Mouse (Mus musculus): ENCODE measurements at regions not wholly inside any gene's neighbourhood (a gene's known extent, or its start where the extent isn't known, plus 50 kb on each side); places are given as distances from the start of the nearest gene placed in this dataset.

DNA sequence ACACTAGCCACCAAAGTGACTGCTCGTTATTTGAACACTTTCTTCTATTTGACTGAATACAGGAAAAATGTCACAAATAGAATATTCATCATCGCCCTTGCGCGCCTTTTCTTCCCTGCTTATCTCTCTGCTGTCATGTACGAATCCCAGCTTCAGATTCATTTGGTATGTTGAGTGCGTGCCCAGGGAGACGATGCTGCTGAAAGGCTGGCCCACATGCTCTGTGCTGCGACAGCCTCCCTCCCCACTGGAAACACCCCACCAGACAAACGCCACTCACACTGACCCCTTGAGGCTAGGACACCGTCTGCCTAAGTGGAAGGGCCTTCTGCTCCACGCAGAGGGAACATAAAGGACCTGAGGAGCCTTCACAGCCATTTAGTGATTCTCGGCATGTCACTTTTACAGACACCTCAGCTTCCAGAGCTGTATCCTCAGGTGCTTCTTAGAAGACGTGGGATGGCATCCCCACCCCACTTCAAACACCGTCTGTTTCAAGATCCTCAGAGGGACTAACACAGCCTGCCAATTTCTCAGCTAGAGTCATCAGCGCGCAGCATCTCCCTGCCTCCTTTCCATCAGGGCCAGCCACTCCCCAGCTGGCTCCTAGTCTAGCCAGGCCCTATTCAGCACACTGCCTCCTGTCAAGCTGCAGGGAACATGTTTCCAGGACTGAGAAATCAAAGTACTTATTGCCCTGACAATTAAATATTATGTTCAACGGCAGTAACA, 396.6 kb downstream of the Bcor start:
- in situ Hi-C loops (cut with MboI, MseI), result no loop called here

- in situ Hi-C loops (cut with MboI, MseI), result no loop called here
These were observed 383.8 kb downstream of the Bcor start for GRCm38 (mm10) chrX:11776236-11776899.

DNA sequence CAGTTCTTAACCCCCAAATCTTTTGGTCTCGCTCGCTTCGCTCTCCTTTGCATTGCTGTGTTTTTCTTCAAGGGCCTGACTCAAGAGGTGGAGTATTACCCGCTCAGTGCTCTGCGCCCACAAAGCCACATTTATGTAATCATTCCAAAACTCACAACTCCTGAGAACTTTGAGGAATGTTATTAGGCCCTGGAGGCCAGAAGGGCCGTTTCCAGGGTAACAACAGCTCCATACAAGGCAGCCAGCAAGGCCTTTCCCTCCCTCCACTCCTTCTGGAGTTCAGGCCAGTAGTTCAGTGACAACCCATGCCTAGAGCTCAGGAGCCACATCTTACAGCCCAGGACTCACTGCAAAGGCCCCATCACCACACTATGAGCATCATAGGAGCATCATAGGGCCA, 365.1 kb downstream of the Bcor start:
- in situ Hi-C loops (cut with MboI, MseI), result no loop called here

DNA sequence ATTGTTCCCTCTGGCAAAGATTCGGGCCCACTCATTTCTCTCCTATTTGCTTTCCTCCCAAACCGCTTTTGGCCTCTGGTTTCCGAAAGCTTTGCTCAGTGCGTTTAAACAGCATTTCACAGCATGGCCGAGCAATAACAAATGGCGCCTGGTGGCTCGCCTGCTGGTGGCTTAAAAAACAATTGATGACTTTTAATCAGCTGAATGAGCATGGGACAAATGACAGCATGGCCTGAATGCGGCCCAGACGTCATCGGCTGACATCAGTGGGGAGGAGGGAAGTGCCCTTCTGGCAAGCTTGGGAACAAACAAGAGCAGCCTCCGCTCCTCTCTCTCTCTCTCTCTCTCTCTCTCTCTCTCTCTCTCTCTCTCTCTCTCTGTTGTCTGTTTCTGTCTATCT, 362.3 kb downstream of the Bcor start:
- in situ Hi-C loops (cut with MboI, MseI), result no loop called here

DNA sequence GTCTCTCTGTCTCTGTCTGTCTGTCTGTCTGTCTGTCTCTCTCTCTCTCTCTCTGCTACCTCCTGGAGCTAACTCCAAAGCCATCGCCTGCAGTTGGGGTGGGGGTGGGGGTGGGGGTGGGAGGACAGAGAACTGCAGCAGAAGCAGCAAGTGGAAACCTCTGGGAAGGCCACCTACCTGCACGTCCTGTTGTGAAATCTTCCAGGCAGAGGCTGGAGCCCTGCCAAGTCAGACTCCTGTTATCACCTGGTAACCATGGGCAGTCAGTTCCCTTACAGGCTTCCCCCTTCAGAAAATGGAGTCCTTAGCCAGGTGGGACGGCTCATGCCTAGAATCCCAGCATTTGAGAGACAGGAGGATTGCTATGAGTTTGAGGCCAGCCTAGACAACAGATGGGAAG, 361.8 kb downstream of the Bcor start:
- in situ Hi-C loops (cut with MboI, MseI), result no loop called here

GRCm38 (mm10) chrX:11800400-11800941, 359.7 kb downstream of the Bcor start:
- in situ Hi-C loops (cut with MboI, MseI), result loop anchor here in 1 of 2 experiments (25.0 kb wide), 1 partner anchor 1863 kb away; no protein-coding TSS in a partner anchor

DNA sequence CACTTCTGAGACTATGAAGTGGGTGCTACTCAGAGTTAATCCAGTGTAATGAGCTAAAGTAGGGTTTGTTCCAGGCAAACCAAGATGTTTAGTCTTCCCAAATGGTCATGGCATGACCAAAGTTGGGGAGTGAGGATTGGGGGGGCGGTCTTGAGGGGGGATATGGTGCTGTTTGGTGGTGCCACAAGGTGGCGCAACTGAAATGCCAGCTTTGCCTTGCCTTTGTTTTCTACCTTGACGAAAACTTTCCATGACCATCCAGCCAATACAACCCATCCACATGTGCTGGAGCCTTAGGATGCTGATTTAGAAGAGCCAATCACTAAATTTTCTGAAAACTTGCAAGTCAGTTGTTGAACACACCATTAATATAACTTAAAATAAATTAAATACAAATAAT, 358.9 kb downstream of the Bcor start:
- in situ Hi-C loops (cut with MboI, MseI), result loop anchor here in 1 of 2 experiments (25.0 kb wide), 1 partner anchor 1864 kb away; no protein-coding TSS in a partner anchor

DNA sequence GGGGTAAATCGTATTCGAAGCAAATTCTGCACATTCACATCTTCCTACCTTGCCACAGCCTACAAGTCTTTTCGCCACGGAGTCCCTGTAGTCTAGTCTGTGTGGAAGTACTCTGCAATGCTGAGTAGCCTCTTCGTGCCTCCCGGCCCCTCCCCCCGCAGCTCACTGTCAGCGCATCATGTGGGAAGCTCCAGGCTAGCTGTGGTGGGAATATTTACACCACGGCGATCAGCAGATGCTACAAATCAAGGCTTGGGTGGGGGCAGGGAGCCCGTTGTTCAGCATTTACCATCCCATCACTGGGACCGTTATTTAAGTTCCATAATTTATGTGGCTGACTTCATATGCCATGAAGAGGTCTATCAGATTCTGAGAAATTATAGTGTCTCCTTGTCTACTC, 358.5 kb downstream of the Bcor start:
- in situ Hi-C loops (cut with MboI, MseI), result loop anchor here in 1 of 2 experiments (25.0 kb wide), 1 partner anchor 1864 kb away; no protein-coding TSS in a partner anchor

DNA sequence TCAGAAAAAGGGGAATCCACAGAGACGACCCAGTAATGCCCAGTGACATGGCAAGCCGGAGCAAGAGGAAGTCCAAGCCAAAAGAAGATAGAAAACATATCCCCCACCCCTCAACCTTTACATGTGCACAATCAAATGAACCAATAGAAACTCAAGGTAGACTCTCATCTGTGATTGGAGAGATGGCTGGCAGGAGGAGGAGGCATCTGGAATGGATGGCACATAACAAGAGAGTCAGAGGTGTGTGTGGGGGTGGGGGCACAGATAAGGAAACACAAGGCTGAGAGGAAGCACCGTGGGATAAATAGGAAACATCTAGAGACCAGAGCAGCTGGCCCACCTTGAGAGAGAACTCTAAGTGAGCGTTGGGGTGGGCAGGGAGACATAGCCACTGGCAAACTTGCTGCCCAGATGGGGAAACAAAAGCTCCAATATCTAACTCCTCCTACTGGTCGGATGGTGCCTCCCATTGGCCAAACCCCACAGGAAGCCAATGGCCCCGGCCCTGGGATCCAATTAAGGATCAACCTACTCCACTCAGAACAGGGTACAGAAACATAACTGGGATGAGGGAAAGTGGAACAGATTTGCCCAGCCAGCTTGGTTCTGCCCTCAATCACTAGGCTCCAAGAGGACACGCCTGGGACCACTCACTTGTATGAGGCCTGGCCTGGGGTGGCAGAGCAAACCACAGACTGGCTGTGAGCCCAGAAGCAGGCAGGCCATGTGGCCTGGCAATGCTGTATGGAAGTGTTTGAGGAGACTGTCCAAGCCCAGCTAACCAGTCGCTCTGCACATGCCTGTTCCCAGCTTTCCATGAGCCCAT, 357.9 kb downstream of the Bcor start:
- in situ Hi-C loops (cut with MboI, MseI), result loop anchor here in 1 of 2 experiments (25.0 kb wide), 1 partner anchor 1865 kb away; no protein-coding TSS in a partner anchor

DNA sequence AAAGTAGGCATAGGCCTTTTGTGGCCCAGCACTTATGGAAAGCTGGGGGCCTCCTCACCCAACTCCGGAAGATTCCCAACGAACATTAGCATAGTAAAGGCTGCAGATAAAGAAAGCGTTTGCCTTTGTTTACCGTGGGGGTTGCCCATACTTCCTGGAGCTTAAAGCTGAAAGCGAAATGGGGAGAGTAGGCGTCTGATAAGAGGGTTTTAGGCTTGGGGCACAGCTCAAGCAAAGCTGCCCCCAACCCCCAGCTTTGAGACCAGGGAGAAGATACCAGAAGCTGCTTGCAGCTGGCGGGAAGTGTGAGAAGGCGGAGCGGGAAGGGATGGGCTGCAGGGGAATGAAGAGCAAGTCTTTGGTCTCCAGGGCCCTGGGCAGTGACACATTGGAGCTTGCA, 356.9 kb downstream of the Bcor start:
- in situ Hi-C loops (cut with MboI, MseI), result loop anchor here in 1 of 2 experiments (25.0 kb wide), 1 partner anchor 1866 kb away; no protein-coding TSS in a partner anchor

- in situ Hi-C loops (cut with MboI, MseI), result loop anchor here in 1 of 2 experiments (25.0 kb wide), 1 partner anchor 1870 kb away; no protein-coding TSS in a partner anchor
These were observed 353.3 kb downstream of the Bcor start for GRCm38 (mm10) chrX:11806896-11807252.

DNA sequence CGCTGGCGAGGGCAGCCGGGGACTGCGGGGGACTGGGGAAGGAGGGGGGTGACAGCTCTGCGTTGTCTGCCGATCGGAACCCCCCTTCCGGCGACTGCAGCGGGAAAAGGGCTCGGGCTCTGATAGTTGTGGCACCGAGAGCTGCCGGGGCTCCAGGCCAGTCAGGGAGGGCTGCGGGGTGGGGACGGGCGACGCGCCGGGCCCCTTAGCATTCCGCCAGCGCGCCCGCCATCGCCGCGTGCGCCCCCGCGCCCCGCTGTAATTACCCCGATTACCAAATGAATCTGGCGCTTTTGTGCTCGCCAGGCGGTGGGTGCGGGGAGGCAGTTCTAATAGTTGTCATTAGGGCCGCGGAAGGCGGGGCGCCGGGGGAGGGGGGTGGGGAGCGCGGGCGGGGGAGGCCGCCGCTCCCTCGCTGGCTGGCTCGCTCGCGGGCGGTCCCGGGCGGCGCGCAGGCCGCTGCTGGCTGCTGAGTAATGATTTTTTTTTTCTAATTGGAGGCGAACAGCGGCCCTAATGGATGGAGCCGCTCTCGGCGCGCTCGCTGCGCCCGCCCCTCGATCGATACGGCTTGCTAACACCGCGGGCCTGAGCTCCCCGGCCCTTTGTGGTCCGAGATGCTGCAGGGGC, 352.8 kb downstream of the Bcor start:
- in situ Hi-C loops (cut with MboI, MseI), result loop anchor here in 1 of 2 experiments (25.0 kb wide), 1 partner anchor 1870 kb away; no protein-coding TSS in a partner anchor

DNA sequence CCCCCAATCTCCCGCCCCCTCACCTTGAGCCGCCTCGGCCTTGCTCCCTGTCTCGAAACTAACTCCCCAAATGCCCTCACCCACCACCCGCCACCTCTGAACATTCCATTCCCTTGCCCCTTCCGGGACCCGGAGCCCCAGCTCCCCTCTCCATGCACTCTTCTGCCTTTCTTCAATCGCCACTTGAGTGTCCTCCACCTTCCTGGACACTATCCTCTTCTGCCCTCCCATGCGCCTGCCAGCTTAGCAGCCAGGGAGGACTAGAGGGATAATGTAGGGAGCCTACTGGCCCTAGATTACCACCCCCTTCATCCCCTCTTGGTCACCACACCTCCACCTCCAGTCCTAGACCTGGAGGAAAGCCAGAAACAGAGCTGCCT, 352.3 kb downstream of the Bcor start:
- in situ Hi-C loops (cut with MboI, MseI), result loop anchor here in 1 of 2 experiments (25.0 kb wide), 1 partner anchor 1871 kb away; no protein-coding TSS in a partner anchor

DNA sequence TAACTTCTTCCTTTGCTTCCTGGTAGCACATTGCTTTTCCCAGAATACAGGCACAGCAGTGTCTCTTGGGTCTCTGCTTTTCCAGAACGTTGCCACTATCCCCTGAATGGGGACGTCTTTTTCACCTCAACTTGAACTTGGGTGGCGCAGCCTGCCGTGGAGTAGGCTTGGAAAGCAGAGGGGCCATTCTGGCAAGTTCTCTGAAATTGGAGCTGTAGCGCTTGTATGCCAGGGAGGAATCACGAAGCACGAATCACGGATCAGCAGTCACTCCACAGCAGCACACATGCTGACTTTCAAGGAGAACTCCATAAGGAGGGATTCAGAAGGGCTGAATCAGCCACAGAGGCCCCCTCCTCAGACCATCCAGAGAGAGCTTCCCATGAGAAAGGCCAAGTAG, 351.2 kb downstream of the Bcor start:
- in situ Hi-C loops (cut with MboI, MseI), result loop anchor here in 1 of 2 experiments (25.0 kb wide), 1 partner anchor 1872 kb away; no protein-coding TSS in a partner anchor

DNA sequence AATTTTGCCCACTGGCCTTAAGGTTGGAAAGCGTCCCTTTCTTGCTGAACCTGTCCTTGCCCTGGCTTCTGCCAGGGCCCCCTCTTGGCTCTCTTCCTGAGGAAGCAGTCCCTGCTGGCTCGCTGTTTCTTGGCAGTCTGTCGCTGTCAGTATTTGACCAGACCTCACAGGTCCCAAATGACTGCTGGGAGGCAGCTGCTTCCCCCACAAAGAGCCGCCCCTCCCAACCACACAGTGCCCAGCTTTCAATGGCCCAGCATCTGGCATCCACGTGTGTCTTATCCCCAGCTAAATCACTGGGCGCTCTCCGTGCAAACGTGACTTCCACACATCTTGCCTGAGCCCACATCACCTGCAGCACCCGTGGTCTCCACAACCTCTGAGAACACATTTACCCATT, 345.3 kb downstream of the Bcor start:
- in situ Hi-C loops (cut with MboI, MseI), result loop anchor here in 1 of 2 experiments (25.0 kb wide), 1 partner anchor 1878 kb away; no protein-coding TSS in a partner anchor

GRCm38 (mm10) chrX:11815864-11816263, 344.3 kb downstream of the Bcor start:
- in situ Hi-C loops (cut with MboI, MseI), result loop anchor here in 1 of 2 experiments (25.0 kb wide), 1 partner anchor 1879 kb away; no protein-coding TSS in a partner anchor

GRCm38 (mm10) chrX:11818634-11819033, 341.5 kb downstream of the Bcor start:
- in situ Hi-C loops (cut with MboI, MseI), result loop anchor here in 1 of 2 experiments (25.0 kb wide), 1 partner anchor 1881 kb away; no protein-coding TSS in a partner anchor

- in situ Hi-C loops (cut with MboI, MseI), result loop anchor here in 1 of 2 experiments (25.0 kb wide), 1 partner anchor 1884 kb away; no protein-coding TSS in a partner anchor
These were observed 339.0 kb downstream of the Bcor start for GRCm38 (mm10) chrX:11821165-11821564.

GRCm38 (mm10) chrX:11821880-11822768, 338.0 kb downstream of the Bcor start:
- in situ Hi-C loops (cut with MboI, MseI), result loop anchor here in 1 of 2 experiments (25.0 kb wide), 1 partner anchor 1885 kb away; no protein-coding TSS in a partner anchor
